Mouse (Mus musculus) lung, embryonic 15.5 days (tissue): ENCODE measurements around the gene Zcchc24. TPM values are rescaled to one million over a fixed set of nuclear protein-coding genes. Genes with fewer than 3 reads are reported as not detected.
A peak's percentile ranks its signal among the peaks of the same experiment; 100 is the strongest.

Source experiments
- ATAC-seq: fragments of 200-750 bp; cut with Nextera tagmentation; 2 replicates; pipeline ENCODE4 v1.8.0; 2017; ENCODE audit warnings: moderate number of reproducible peaks, borderline replicate concordance; ENCODE audit not compliant: low FRiP score, low TSS enrichment; ENCODE audit errors: extremely low read depth
- H3K27ac ChIP-seq: fragments of 300-500 bp; sonication (generic); 2 replicates; pipeline ENCODE4 v1.5.1; 2015; ENCODE audit warnings: moderate library complexity, mild to moderate bottlenecking, inconsistent platforms
- H3K27me3 ChIP-seq: fragments of 300-500 bp; sonication (generic); 2 replicates; pipeline ENCODE4 v1.6.1; 2015; ENCODE audit warnings: inconsistent platforms
- H3K36me3 ChIP-seq: fragments of 300-500 bp; sonication (generic); 2 replicates; pipeline ENCODE4 v1.6.1; 2015; ENCODE audit warnings: inconsistent platforms
- H3K4me1 ChIP-seq: fragments of 300-500 bp; sonication (generic); 2 replicates; pipeline ENCODE4 v1.6.1; 2015; ENCODE audit warnings: inconsistent platforms
- H3K4me2 ChIP-seq: fragments of 300-500 bp; sonication (generic); 2 replicates; pipeline ENCODE4 v1.6.1; 2015; ENCODE audit warnings: inconsistent platforms, mild to moderate bottlenecking, moderate library complexity
- H3K4me3 ChIP-seq: fragments of 300-500 bp; sonication (generic); 2 replicates; pipeline ENCODE4 v1.5.1; 2015; ENCODE audit warnings: mild to moderate bottlenecking, inconsistent platforms
- H3K9ac ChIP-seq: fragments of 300-500 bp; sonication (generic); 2 replicates; pipeline ENCODE4 v1.6.1; 2015; ENCODE audit warnings: inconsistent platforms
- H3K9me3 ChIP-seq: fragments of 300-500 bp; sonication (generic); 2 replicates; pipeline ENCODE4 v1.6.1; 2016; ENCODE audit warnings: inconsistent platforms
- WGBS: fragments of 180-500 bp; shearing (Covaris S2); methylation state at CpG from one replicate; pipeline ENCODE4 v1.1.7; 2015; 5-methylcytosine and 5-hydroxymethylcytosine counted together
- polyA plus RNA-seq: library from polyadenylated mRNA; unstranded; fragments of >200 nt; fragmentation: Nextera tagmentation; extraction: Ambion mirVana; gene quantifications from 2 replicates; pipeline ENCODE4 v1.2.1, GENCODE M21; 2015

Zcchc24 gene
- polyA plus RNA-seq, 1 experiment from 2014 or later: 22.4 TPM

GRCm38 (mm10) chr14:25795067-25795466, 26.2 kb upstream of the Zcchc24 start:
- peaks cover 17% of the 10 kb centered on the region; the same call in 1 of the 2 replicates for H3K4me1 ChIP-seq
- no peaks in the 10 kb centered on the region for H3K27me3 ChIP-seq
- H3K4me3 ChIP-seq: no peak overlapping the region
- H3K27ac ChIP-seq: peak overlapping the region; percentile 76
- H3K36me3 ChIP-seq: no peaks in the 10 kb centered on the region
- no peaks in the 10 kb centered on the region for H3K9me3 ChIP-seq
- H3K4me2 ChIP-seq: no peak overlapping the region
- H3K9ac ChIP-seq: no peak overlapping the region
- WGBS: 63% methylated on average over 6 of the region's 6 CpGs
- no peak for ATAC-seq

GRCm38 (mm10) chr14:25794331-25794730, 25.5 kb upstream of the Zcchc24 start:
- H3K9me3 ChIP-seq: no peaks in the 10 kb centered on the region
- no peak overlapping the region for H3K9ac ChIP-seq
- peaks cover 14% of the 10 kb centered on the region; the same call in 1 of the 2 replicates for H3K4me1 ChIP-seq
- H3K36me3 ChIP-seq: no peaks in the 10 kb centered on the region
- no peak overlapping the region for H3K27ac ChIP-seq
- H3K27me3 ChIP-seq: no peaks in the 10 kb centered on the region
- WGBS: 89% methylated on average over 2 of the region's 2 CpGs
- H3K4me3 ChIP-seq: no peak overlapping the region
- H3K4me2 ChIP-seq: no peak overlapping the region
- no peak for ATAC-seq

GRCm38 (mm10) chr14:25790768-25791302, 22.0 kb upstream of the Zcchc24 start:
- ATAC-seq: no peak
- Histone ChIP-seq H3K27ac (peak overlapping the region; percentile 38), H3K9ac (no peak overlapping the region), H3K4me3 (no peak overlapping the region), H3K27me3 (no peaks in the 10 kb centered on the region), H3K4me1 (peaks cover 22% of the 10 kb centered on the region; the same call in 1 of the 2 replicates), H3K4me2 (no peak overlapping the region), H3K36me3 (no peaks in the 10 kb centered on the region), H3K9me3 (no peaks in the 10 kb centered on the region)
- WGBS: 40% methylated on average over 6 of the region's 6 CpGs

- no peak for ATAC-seq
- Histone ChIP-seq H3K9me3 (no peaks in the 10 kb centered on the region), H3K4me3 (no peak overlapping the region), H3K9ac (no peak overlapping the region), H3K4me1 (peaks cover 23% of the 10 kb centered on the region; the same call in 1 of the 2 replicates), H3K27ac (no peak overlapping the region), H3K36me3 (no peaks in the 10 kb centered on the region), H3K27me3 (no peaks in the 10 kb centered on the region), H3K4me2 (no peak overlapping the region)
- 48% methylated on average over 1 of the region's 1 CpGs for WGBS
Observed at GRCm38 (mm10) chr14:25789946-25790345, 21.1 kb upstream of the Zcchc24 start.

- Histone ChIP-seq H3K36me3 (no peaks in the 10 kb centered on the region), H3K4me3 (no peak overlapping the region), H3K27me3 (no peaks in the 10 kb centered on the region), H3K4me1 (peaks cover 23% of the 10 kb centered on the region; the same call in 1 of the 2 replicates), H3K9me3 (no peaks in the 10 kb centered on the region), H3K9ac (no peak overlapping the region), H3K27ac (no peak overlapping the region), H3K4me2 (no peak overlapping the region)
- ATAC-seq: no peak
Observed at GRCm38 (mm10) chr14:25789207-25789606, 20.4 kb upstream of the Zcchc24 start.

- H3K27me3 ChIP-seq: no peaks in the 10 kb centered on the region
- no peak for ATAC-seq
- WGBS: 62% methylated on average over 5 of the region's 5 CpGs
Observed at GRCm38 (mm10) chr14:25788201-25788600, 19.4 kb upstream of the Zcchc24 start.

GRCm38 (mm10) chr14:25787387-25787910, 18.6 kb upstream of the Zcchc24 start:
- 53% methylated on average over 12 of the region's 12 CpGs for WGBS
- peak overlapping the region; percentile 73 for H3K27ac ChIP-seq

More at GRCm38 (mm10) chr14:25788201-25788600, 19.4 kb upstream of the Zcchc24 start:
- no peaks in the 10 kb centered on the region for H3K36me3 ChIP-seq
- H3K9me3 ChIP-seq: no peaks in the 10 kb centered on the region
- no peak overlapping the region for H3K4me3 ChIP-seq
- H3K27ac ChIP-seq: no peak overlapping the region
- no peak overlapping the region for H3K9ac ChIP-seq
- peaks cover 30% of the 10 kb centered on the region for H3K4me1 ChIP-seq
- H3K4me2 ChIP-seq: no peak overlapping the region

GRCm38 (mm10) chr14:25786959-25787358, 18.1 kb upstream of the Zcchc24 start:
- H3K27me3 ChIP-seq: no peaks in the 10 kb centered on the region
- H3K4me3 ChIP-seq: no peak overlapping the region
- peak; percentile 87 for ATAC-seq
- H3K27ac ChIP-seq: peak overlapping the region; percentile 73
- peaks cover 42% of the 10 kb centered on the region for H3K4me1 ChIP-seq
- no peak overlapping the region for H3K9ac ChIP-seq
- WGBS: 27% methylated on average over 5 of the region's 5 CpGs
- no peaks in the 10 kb centered on the region for H3K9me3 ChIP-seq
- no peaks in the 10 kb centered on the region for H3K36me3 ChIP-seq
- H3K4me2 ChIP-seq: no peak overlapping the region

More at GRCm38 (mm10) chr14:25787387-25787910, 18.6 kb upstream of the Zcchc24 start:
- Histone ChIP-seq H3K27me3 (no peaks in the 10 kb centered on the region), H3K4me3 (no peak overlapping the region), H3K4me1 (peaks cover 38% of the 10 kb centered on the region), H3K9me3 (no peaks in the 10 kb centered on the region), H3K9ac (no peak overlapping the region), H3K36me3 (no peaks in the 10 kb centered on the region), H3K4me2 (no peak overlapping the region)
- ATAC-seq: peak; percentile 5; the same call in 1 of the 2 replicates

- H3K4me2 ChIP-seq: no peak overlapping the region
- no peak overlapping the region for H3K27ac ChIP-seq
- H3K4me1 ChIP-seq: peaks cover 44% of the 10 kb centered on the region
- no peak overlapping the region for H3K9ac ChIP-seq
- H3K9me3 ChIP-seq: no peaks in the 10 kb centered on the region
- ATAC-seq: no peak
- no peak overlapping the region for H3K4me3 ChIP-seq
- no peaks in the 10 kb centered on the region for H3K27me3 ChIP-seq
- WGBS: 81% methylated on average over 4 of the region's 4 CpGs
- no peaks in the 10 kb centered on the region for H3K36me3 ChIP-seq
Observed at GRCm38 (mm10) chr14:25785210-25785609, 16.4 kb upstream of the Zcchc24 start.

GRCm38 (mm10) chr14:25783220-25783619, 14.4 kb upstream of the Zcchc24 start:
- WGBS: 29% methylated on average over 7 of the region's 7 CpGs
- H3K27me3 ChIP-seq: no peaks in the 10 kb centered on the region

GRCm38 (mm10) chr14:25780601-25781000, 11.8 kb upstream of the Zcchc24 start:
- H3K27ac ChIP-seq: no peak overlapping the region
- no peaks in the 10 kb centered on the region for H3K27me3 ChIP-seq
- ATAC-seq: no peak
- H3K4me3 ChIP-seq: no peak overlapping the region
- H3K36me3 ChIP-seq: no peaks in the 10 kb centered on the region
- no peaks in the 10 kb centered on the region for H3K9me3 ChIP-seq
- 52% methylated on average over 11 of the region's 11 CpGs for WGBS
- H3K4me1 ChIP-seq: peaks cover 41% of the 10 kb centered on the region
- no peak overlapping the region for H3K4me2 ChIP-seq
- H3K9ac ChIP-seq: no peak overlapping the region

More at GRCm38 (mm10) chr14:25783220-25783619, 14.4 kb upstream of the Zcchc24 start:
- ATAC-seq: no peak
- H3K4me1 ChIP-seq: peaks cover 47% of the 10 kb centered on the region
- no peaks in the 10 kb centered on the region for H3K9me3 ChIP-seq
- no peak overlapping the region for H3K9ac ChIP-seq
- H3K27ac ChIP-seq: no peak overlapping the region
- H3K36me3 ChIP-seq: no peaks in the 10 kb centered on the region
- no peak overlapping the region for H3K4me3 ChIP-seq
- H3K4me2 ChIP-seq: no peak overlapping the region

- H3K9ac ChIP-seq: no peak overlapping the region
- H3K4me2 ChIP-seq: no peak overlapping the region
- H3K4me3 ChIP-seq: no peak overlapping the region
- ATAC-seq: peak; percentile 46
- WGBS: 17% methylated on average over 6 of the region's 6 CpGs
- H3K27me3 ChIP-seq: no peaks in the 10 kb centered on the region
- peaks cover 46% of the 10 kb centered on the region for H3K4me1 ChIP-seq
- no peaks in the 10 kb centered on the region for H3K36me3 ChIP-seq
- H3K9me3 ChIP-seq: no peaks in the 10 kb centered on the region
- H3K27ac ChIP-seq: no peak overlapping the region
Observed at GRCm38 (mm10) chr14:25776294-25776693, 7.5 kb upstream of the Zcchc24 start.
